Mouse (Mus musculus): Measurements from ENCODE around the gene Gabarapl2. TPM values are rescaled to one million over a fixed set of nuclear protein-coding genes. Genes with fewer than 3 reads are reported as not detected.
A peak's percentile ranks its signal among the peaks of the same experiment; 100 is the strongest.

Gabarapl2 gene
- total and polyA plus RNA-seq, 2 experiments from 2014 or later = 117 to 469 TPM

DNA sequence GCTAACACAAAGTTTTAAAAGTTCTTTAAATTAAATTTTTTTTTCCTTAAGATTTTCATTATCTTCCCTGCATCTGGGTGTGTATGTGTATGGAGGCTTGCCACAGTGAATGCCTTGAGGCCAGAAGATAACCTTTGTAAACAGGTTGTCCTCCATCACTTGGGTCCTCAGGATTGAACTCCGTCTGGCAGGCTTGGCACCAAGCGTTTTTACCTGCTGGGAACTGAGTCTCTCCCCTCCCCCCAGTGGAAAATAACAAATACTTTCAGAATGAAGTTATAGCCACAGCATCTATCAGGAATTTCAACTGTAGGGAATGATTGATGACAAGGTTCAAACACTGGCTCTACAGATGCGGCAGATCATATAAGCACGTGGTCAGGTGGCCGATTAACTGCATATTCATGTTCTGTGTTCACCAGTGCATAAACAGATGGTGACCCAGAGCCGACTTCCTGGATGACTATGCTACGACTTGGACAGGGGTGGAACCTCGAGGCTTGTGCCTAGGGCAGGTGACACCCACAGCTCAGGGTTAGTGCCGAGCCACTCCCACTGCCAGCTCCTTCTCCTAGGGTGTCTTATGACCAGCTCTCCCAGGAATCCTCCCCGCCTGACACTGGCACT is 874 bp upstream of the Gabarapl2 start:
- peak overlapping the region; percentile 5; the same call in 1 of the 2 replicates for H3K9ac ChIP-seq (replicated peaks; ENCODE audit: low read length, poor library complexity, severe bottlenecking)
- 7% methylated on average over 10 of the region's 10 CpGs for WGBS
- peak overlapping the region; percentile 97 for H3K4me2 ChIP-seq (ENCODE audit: low read depth, low read length, poor library complexity, severe bottlenecking)
- peaks cover 7% of the 10 kb centered on the region for H3K4me1 ChIP-seq (ENCODE audit: insufficient read depth, low read length)
- peaks cover 9% of the 10 kb centered on the region for H3K36me3 ChIP-seq (ENCODE audit: insufficient read depth, low read length)
- H3K9me3 ChIP-seq (ENCODE audit: low read length) = no peaks in the 10 kb centered on the region
- H3K27me3 ChIP-seq (ENCODE audit: insufficient read depth, low read length) = no peaks in the 10 kb centered on the region
- H3K4me3 ChIP-seq (ENCODE audit: low read depth, low read length) = peak overlapping the region; percentile 91
- TF ChIP-seq CTCF (IDR thresholded peaks at IDR 0.05) = no peak
- no peak overlapping the region for H3K27ac ChIP-seq (ENCODE audit: low read depth, low read length)
- peak; percentile 8 for DNase-seq (ENCODE audit: low spot score)
- ATAC-seq (ENCODE audit: low FRiP score) = peak; percentile 51; the same call in 1 of the 2 replicates

DNA sequence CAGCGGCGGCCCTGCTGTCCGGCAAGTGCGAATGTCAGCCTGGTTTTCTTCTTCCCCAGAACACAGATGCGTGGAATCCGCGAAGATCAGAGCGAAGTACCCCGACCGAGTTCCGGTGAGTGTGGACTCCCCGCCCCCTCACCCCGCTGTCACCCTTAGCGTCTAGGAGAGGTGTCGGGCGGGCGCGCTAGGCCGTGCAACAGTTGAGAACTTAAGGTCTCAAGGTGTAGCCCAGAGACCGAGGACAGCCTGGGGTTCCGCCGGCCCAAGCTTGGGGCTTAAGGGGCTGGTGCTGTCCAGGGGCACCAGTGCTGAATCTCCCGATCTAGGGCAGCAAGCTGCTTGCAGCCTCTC is 575 bp downstream of the Gabarapl2 start:
- Histone ChIP-seq H3K36me3 (ENCODE audit: insufficient read depth, low read length) (peaks cover 20% of the 10 kb centered on the region), H3K4me2 (ENCODE audit: low read depth, low read length, poor library complexity, severe bottlenecking) (peak overlapping the region; percentile 97), H3K9ac (replicated peaks; ENCODE audit: low read length, poor library complexity, severe bottlenecking) (peak overlapping the region; percentile 94), H3K4me1 (ENCODE audit: insufficient read depth, low read length) (peaks cover 7% of the 10 kb centered on the region), H3K27me3 (ENCODE audit: insufficient read depth, low read length) (no peaks in the 10 kb centered on the region), H3K4me3 (ENCODE audit: low read depth, low read length) (peak overlapping the region; percentile 91), H3K9me3 (ENCODE audit: low read length) (no peaks in the 10 kb centered on the region), H3K27ac (ENCODE audit: low read depth, low read length) (0 out of 2 replicates have a peak overlapping the region, but pooled peaks have one; percentile 70)
- DNase-seq (ENCODE audit: low spot score) = peak; percentile 9
- peak; percentile 24; the same call in 1 of the 2 replicates for ATAC-seq (ENCODE audit: low FRiP score)
- no peak for TF ChIP-seq CTCF (IDR thresholded peaks at IDR 0.05)
- WGBS = 0% methylated on average over 23 of the region's 23 CpGs

DNA sequence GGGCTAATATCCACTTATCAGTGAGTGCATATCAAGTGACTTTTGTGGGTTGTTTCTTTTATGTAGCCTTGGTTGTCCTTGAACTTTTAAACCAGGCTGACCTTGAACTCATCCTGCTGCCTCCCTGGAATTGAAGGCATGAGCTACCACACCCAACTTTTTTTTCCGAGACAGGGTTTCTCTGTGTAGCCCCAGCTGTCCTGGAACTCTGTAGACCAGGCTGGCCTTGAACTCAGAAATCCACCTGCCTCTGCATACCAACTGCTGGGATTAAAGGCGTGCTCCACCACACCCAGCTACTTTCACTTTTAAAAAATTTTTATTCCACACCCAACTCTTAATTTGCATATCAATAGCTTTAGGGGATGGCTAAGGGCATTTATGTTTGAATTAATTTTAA is 3.0 kb downstream of the Gabarapl2 start:
- Histone ChIP-seq H3K4me3 (ENCODE audit: low read depth, low read length) (no peak overlapping the region), H3K4me2 (ENCODE audit: low read depth, low read length, poor library complexity, severe bottlenecking) (no peak overlapping the region), H3K36me3 (ENCODE audit: insufficient read depth, low read length) (peaks cover 31% of the 10 kb centered on the region), H3K9me3 (ENCODE audit: low read length) (no peaks in the 10 kb centered on the region), H3K4me1 (ENCODE audit: insufficient read depth, low read length) (peaks cover 7% of the 10 kb centered on the region), H3K27me3 (ENCODE audit: insufficient read depth, low read length) (no peaks in the 10 kb centered on the region), H3K9ac (replicated peaks; ENCODE audit: low read length, poor library complexity, severe bottlenecking) (no peak overlapping the region), H3K27ac (ENCODE audit: low read depth, low read length) (no peak overlapping the region)
- WGBS = 89% methylated on average over 2 of the region's 2 CpGs
- DNase-seq (ENCODE audit: low spot score) (no peak), ATAC-seq (ENCODE audit: low FRiP score) (no peak)
- TF ChIP-seq CTCF (IDR thresholded peaks at IDR 0.05) = no peak

DNA sequence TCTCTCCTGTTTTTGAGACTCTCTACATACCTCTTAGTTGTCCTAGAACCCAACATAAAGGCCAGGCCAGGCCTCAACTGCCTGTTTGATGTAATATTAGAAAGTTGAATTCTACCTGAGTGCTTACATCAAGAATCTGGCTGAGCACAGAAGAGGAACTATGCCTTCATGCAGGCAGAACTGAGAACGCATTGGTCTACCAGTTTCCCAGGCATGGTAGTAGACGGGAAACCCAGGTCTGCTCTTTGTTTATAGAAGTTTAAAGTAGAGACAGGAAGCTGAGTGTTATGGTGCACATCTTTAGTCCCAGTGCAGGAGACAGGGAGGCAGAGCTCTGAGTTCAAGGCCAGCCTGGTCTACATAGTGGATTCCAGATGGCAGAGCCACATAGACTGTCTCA is 6.6 kb downstream of the Gabarapl2 start:
- Histone ChIP-seq H3K27ac (ENCODE audit: low read depth, low read length) (no peak overlapping the region), H3K36me3 (ENCODE audit: insufficient read depth, low read length) (peaks cover 40% of the 10 kb centered on the region), H3K4me2 (ENCODE audit: low read depth, low read length, poor library complexity, severe bottlenecking) (no peak overlapping the region), H3K9me3 (ENCODE audit: low read length) (no peaks in the 10 kb centered on the region), H3K4me1 (ENCODE audit: insufficient read depth, low read length) (no peaks in the 10 kb centered on the region), H3K4me3 (ENCODE audit: low read depth, low read length) (no peak overlapping the region), H3K9ac (replicated peaks; ENCODE audit: low read length, poor library complexity, severe bottlenecking) (no peak overlapping the region), H3K27me3 (ENCODE audit: insufficient read depth, low read length) (no peaks in the 10 kb centered on the region)
- ATAC-seq (ENCODE audit: low FRiP score) (no peak), DNase-seq (ENCODE audit: low spot score) (no peak)
- TF ChIP-seq CTCF (IDR thresholded peaks at IDR 0.05) = no peak
- WGBS = 90% methylated on average over 2 of the region's 2 CpGs

DNA sequence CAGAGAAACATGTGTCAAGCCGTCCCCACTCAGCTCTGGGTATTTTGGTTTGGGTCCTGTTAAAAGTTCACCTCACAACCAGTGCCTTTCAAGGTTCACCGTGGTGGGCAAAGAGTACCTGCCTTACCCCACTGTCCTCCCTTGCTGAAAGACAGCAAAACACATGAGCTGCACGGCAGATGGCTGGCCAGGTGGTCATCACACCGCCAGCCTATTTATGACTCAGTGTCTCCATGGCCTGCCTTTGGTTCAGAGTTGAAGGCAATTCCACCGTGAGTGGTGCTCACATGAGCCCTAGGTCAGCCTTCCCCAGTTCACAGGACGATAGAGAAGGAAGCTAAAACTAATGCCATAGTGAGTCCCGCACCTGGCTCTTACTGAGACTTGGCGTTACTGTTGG is 7.5 kb downstream of the Gabarapl2 start:
- no peaks in the 10 kb centered on the region for H3K9me3 ChIP-seq (ENCODE audit: low read length)
- H3K27me3 ChIP-seq (ENCODE audit: insufficient read depth, low read length) = no peaks in the 10 kb centered on the region
- DNase-seq (ENCODE audit: low spot score) = no peak
- TF ChIP-seq CTCF (IDR thresholded peaks at IDR 0.05) = no peak
- H3K4me3 ChIP-seq (ENCODE audit: low read depth, low read length) = no peak overlapping the region
- H3K36me3 ChIP-seq (ENCODE audit: insufficient read depth, low read length) = peaks cover 41% of the 10 kb centered on the region
- 94% methylated on average over 8 of the region's 8 CpGs for WGBS
- no peak overlapping the region for H3K4me2 ChIP-seq (ENCODE audit: low read depth, low read length, poor library complexity, severe bottlenecking)
- H3K9ac ChIP-seq (replicated peaks; ENCODE audit: low read length, poor library complexity, severe bottlenecking) = no peak overlapping the region
- H3K27ac ChIP-seq (ENCODE audit: low read depth, low read length) = no peak overlapping the region
- no peak for ATAC-seq (ENCODE audit: low FRiP score)
- no peaks in the 10 kb centered on the region for H3K4me1 ChIP-seq (ENCODE audit: insufficient read depth, low read length)

DNA sequence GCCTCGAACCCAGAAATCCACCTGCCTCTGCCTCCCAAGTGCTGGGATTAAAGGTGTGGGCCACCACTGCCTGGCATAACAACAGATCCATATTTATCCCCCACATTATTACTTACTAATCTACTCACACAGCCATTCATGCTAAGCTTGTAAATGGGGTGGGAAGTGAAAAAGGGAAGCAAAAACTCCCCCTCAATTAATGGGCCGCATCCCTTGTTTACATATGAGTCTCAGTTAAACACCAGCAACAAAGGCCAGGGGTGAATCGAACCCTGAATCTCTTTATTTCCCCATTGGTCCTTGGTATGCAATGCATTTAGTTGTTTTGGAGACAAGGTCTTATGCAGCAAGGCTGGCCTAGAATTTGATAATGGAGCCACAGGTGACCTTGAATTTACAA is 10.3 kb downstream of the Gabarapl2 start:
- Histone ChIP-seq H3K4me2 (ENCODE audit: low read depth, low read length, poor library complexity, severe bottlenecking) (no peak overlapping the region), H3K27me3 (ENCODE audit: insufficient read depth, low read length) (no peaks in the 10 kb centered on the region), H3K4me3 (ENCODE audit: low read depth, low read length) (no peak overlapping the region), H3K9me3 (ENCODE audit: low read length) (no peaks in the 10 kb centered on the region), H3K9ac (replicated peaks; ENCODE audit: low read length, poor library complexity, severe bottlenecking) (no peak overlapping the region), H3K36me3 (ENCODE audit: insufficient read depth, low read length) (peaks cover 42% of the 10 kb centered on the region), H3K27ac (ENCODE audit: low read depth, low read length) (no peak overlapping the region), H3K4me1 (ENCODE audit: insufficient read depth, low read length) (no peaks in the 10 kb centered on the region)
- WGBS = 92% methylated on average over 3 of the region's 3 CpGs
- DNase-seq (ENCODE audit: low spot score) (no peak), ATAC-seq (ENCODE audit: low FRiP score) (no peak)
- no peak for TF ChIP-seq CTCF (IDR thresholded peaks at IDR 0.05)
